Mouse (Mus musculus): ENCODE results near the gene Dmbx1.

Dmbx1 gene

GRCm38 (mm10) chr4:115884022-115884421, 55.7 kb downstream of the Dmbx1 start, which contains the start of gene Kncn:
Gene Kncn, plus strand, starts transcription at chr4:115884400.
- DNase-seq, result no peak

DNA sequence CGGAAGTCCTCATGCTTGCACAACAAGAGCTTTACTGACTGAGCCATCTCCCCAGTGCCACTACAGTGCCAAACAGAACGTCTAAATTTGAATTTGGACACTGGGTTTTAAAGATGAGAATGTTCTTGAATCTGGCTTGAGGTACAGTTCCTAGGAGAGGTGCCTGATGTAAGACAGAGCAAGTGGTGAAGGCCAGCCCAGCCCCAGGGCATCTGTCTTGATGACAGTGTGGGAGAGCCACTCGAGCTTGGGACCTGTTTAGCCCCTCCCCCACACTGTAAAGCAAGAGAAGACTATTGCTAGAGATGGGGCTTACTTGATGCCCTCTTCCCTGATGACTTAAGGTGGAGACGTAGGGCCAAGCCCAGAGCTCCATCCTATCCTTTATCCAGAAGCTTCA, 57.5 kb downstream of the Dmbx1 start:
- no peak for DNase-seq

DNA sequence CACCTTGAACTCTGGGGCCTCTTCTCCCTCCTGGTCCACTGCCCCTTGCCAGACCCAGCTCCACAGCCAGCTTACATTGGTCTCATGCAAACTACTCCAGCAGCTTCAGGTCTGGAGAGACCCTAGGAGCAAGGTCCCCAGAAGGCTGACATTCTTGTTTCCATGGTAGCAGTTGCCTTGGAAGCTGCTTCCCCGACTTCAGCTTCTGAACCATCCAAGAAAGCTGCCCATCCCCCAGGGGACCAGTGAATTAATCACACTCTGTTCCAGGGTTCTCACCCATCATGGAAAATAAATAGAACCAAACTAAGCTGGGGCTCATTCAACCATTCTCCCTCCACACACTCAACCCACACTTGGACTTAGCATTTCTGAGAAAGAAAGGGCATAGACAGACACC, 58.5 kb downstream of the Dmbx1 start:
- DNase-seq, result peak; percentile 53

DNA sequence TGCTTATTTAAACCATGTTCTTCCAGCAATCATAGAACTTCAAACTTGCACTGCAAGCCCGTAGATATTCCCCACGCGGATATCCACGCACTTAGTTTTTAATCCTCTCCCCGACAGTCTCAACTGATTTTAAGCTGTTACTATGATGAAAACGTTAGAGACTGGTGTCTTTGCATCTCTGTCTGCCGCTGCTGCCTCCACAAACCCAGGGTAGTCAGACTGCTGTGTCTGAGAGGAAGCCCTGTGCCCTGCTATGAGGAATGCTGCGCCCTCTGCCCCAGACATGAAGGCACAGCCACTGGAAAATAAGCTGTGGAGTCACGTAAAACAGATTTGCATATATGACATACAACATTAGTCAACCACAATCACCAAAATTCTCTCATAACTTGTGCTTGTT, 60.9 kb downstream of the Dmbx1 start:
- no peak for DNase-seq

DNA sequence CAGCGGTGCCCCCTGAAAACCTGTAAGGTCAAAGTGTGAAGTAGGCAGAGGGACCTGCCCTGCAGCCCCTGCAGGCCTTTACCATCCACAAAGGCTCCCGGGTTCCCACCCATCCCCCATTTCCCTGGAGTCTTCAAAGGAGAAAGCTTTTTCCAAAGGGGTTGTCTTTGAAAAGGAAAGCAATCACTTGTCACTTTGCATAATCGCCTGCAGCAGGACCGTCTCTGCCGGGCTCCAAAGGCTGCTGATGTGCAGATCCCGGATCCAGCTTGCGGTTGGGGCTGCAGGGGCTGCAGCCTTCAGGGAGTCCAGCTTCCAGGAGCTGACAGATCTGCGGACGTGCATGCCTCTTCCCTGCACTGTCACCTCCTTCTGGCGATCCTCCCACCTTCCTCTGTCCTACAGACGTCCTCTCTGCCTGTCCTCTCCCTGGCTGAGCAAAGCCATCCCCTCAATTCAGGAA, 61.5 kb downstream of the Dmbx1 start:
- no peak for DNase-seq

GRCm38 (mm10) chr4:115873231-115873630, 66.5 kb downstream of the Dmbx1 start:
- no peak for DNase-seq

- no peak for DNase-seq
These were observed 70.1 kb downstream of the Dmbx1 start for GRCm38 (mm10) chr4:115869512-115870210.

All from right cerebral cortex, postnatal 14 days (tissue).